Mouse (Mus musculus) left cerebral cortex, postnatal 10 days (tissue): Measurements from ENCODE around the gene Rhox3a2. TPM values are rescaled to one million over a fixed set of nuclear protein-coding genes. Genes with fewer than 3 reads are reported as not detected.
"Not testable (repeated sequence)": the region's sequence is repeated elsewhere in the genome, so short reads cannot be mapped to it uniquely, and the experiment has no call there.

Source experiments
- DNase-seq, 2 experiments: peaks; one replicate each; pipeline ENCODE4 v3.0.0; 2021 to 2022; ENCODE audit warnings: low spot score in 2 of 2, mixed read lengths in 1 of 2; ENCODE audit errors: extremely low spot score in 1 of 2
- intact Hi-C: fragments of 180-260 bp; cut with DNase I; formaldehyde crosslinking; loops from one replicate; pipeline ENCODE4 v1.15.1; 2025
- total RNA-seq, 2 experiments: library from RNA; stranded (reverse); gene quantifications; 2 replicates each; pipeline ENCODE4 v1.2.3; 2021

The Rhox3a2 gene
- not detected for total RNA-seq

GRCm38 (mm10) chrX:37379728-37380127, at the start of gene Rhox3a2:
Rhox3a2 (plus strand) TSS chrX:37380028.
- DNase-seq, intact Hi-C loops: not testable (repeated sequence)

- DNase-seq, intact Hi-C loops: not testable (repeated sequence)
Observed at GRCm38 (mm10) chrX:37390548-37390947, 10.7 kb downstream of the Rhox3a2 start, which contains the start of gene Rhox4a2. Rhox4a2 (plus strand) TSS chrX:37390848.

DNA sequence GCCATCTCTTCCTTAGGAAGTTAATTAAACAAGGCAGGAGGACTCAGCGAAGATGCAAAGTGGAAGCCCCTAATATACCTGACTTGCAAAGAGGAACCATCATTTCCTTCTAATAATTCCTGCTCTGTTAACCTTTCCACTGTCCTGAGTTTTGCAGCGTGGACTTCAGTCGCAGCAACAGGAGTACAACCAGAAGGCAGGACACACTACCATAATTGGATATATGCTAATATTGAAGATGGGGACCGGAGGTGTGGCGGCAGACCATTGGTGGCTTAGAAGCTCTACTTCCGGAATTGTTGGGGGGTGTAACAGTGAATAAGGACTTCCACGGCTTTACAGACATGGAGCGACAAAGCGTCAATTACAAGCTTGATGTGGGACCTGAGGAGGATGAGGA, 31.9 kb downstream of the Rhox3a2 start, which contains the start of gene Rhox2b:
Gene Rhox2b (plus strand): TSS at position 301 of the 400 bp plus-strand sequence.
- intact Hi-C loops, DNase-seq: not testable (repeated sequence)

GRCm38 (mm10) chrX:37432194-37432593, 52.4 kb downstream of the Rhox3a2 start, which contains the start of gene Rhox4b:
Rhox4b (plus strand) TSS chrX:37432494.
- DNase-seq, intact Hi-C loops: not testable (repeated sequence)

Other genes starting within 250 kb of the Rhox3a2 start
- not detected for gene Akap14, start 211.2 kb upstream of the Rhox3a2 start, total RNA-seq
- gene Ndufa1, start 188.9 kb upstream of the Rhox3a2 start, total RNA-seq: 100 to 1,000 TPM; 225 to 235 TPM
- 1 to 10 TPM; 8.2 to 8.4 TPM for gene Rnf113a1, start 188.8 kb upstream of the Rhox3a2 start, total RNA-seq
- gene Gm9, start 169.0 kb upstream of the Rhox3a2 start, total RNA-seq: not detected
- not detected for gene Rhox1, start 157.8 kb upstream of the Rhox3a2 start, total RNA-seq
- gene Rhox2a, start 135.1 kb upstream of the Rhox3a2 start, total RNA-seq: not detected
- not detected for gene Rhox3a, start 130.1 kb upstream of the Rhox3a2 start, total RNA-seq
- gene Rhox4a, start 114.7 kb upstream of the Rhox3a2 start, total RNA-seq: not detected
- not detected for gene Rhox4a2, start 10.8 kb downstream of the Rhox3a2 start, total RNA-seq
- gene Rhox2b, start 32.0 kb downstream of the Rhox3a2 start, total RNA-seq: not detected
- not detected for gene Rhox4b, start 52.5 kb downstream of the Rhox3a2 start, total RNA-seq
- not detected for gene Rhox2c, start 73.7 kb downstream of the Rhox3a2 start, total RNA-seq
- not detected for gene Rhox3c, start 78.6 kb downstream of the Rhox3a2 start, total RNA-seq
- not detected for gene Rhox4c, start 100.3 kb downstream of the Rhox3a2 start, total RNA-seq
- not detected for gene Rhox2d, start 113.4 kb downstream of the Rhox3a2 start, total RNA-seq
- gene Rhox4d, start 134.3 kb downstream of the Rhox3a2 start, total RNA-seq: not detected
- gene Rhox2e, start 150.4 kb downstream of the Rhox3a2 start, total RNA-seq: not detected
- gene Rhox3e, start 162.0 kb downstream of the Rhox3a2 start, total RNA-seq: not detected
- not detected for gene Rhox4e, start 177.4 kb downstream of the Rhox3a2 start, total RNA-seq
- not detected for gene Rhox2f, start 191.4 kb downstream of the Rhox3a2 start, total RNA-seq
- not detected for gene Rhox3f, start 201.0 kb downstream of the Rhox3a2 start, total RNA-seq
- gene Rhox4f, start 227.7 kb downstream of the Rhox3a2 start, total RNA-seq: not detected
- gene Rhox3g, start 248.6 kb downstream of the Rhox3a2 start, total RNA-seq: not detected